Mouse (Mus musculus) testis, adult 2 months (tissue): ENCODE results near the gene Znhit6. TPM values are rescaled to one million over a fixed set of nuclear protein-coding genes. Genes with fewer than 3 reads are reported as not detected.

Experiments used
- H3K27ac ChIP-seq: fragments of 200-500 bp; 2 replicates; pipeline ENCODE4 v1.5.1; 2012; ENCODE audit warnings: low read depth, low read length; ENCODE audit not compliant: control insufficient read depth, insufficient read depth
- H3K27me3 ChIP-seq: fragments of 200-500 bp; 2 replicates; pipeline ENCODE4 v1.6.1; 2012; ENCODE audit warnings: mild to moderate bottlenecking, low read length, moderate library complexity; ENCODE audit not compliant: control insufficient read depth, insufficient read depth
- H3K36me3 ChIP-seq: fragments of 200-500 bp; 2 replicates; pipeline ENCODE4 v1.6.1; 2012; ENCODE audit warnings: mild to moderate bottlenecking, low read length; ENCODE audit not compliant: control insufficient read depth, insufficient read depth
- H3K4me1 ChIP-seq: fragments of 200-500 bp; 2 replicates; pipeline ENCODE4 v1.6.1; 2012; ENCODE audit warnings: low read length; ENCODE audit not compliant: control insufficient read depth, insufficient read depth
- H3K4me3 ChIP-seq: fragments of 200-500 bp; 2 replicates; pipeline ENCODE4 v1.5.1; 2012; ENCODE audit warnings: low read depth, mild to moderate bottlenecking, low read length, moderate library complexity, mixed read lengths; ENCODE audit not compliant: control insufficient read depth
- CTCF ChIP-seq: fragments of 200-500 bp; IDR thresholded peaks from 2 replicates; pipeline ENCODE4 v1.5.1; 2012; ENCODE audit warnings: low read depth, mild to moderate bottlenecking, inconsistent platforms, low read length, moderate library complexity; ENCODE audit not compliant: control insufficient read depth, insufficient read depth, insufficient replicate concordance
- POLR2A ChIP-seq: fragments of 200-500 bp; IDR thresholded peaks from 2 replicates; pipeline ENCODE4 v1.6.1; 2012; ENCODE audit warnings: low read depth, mild to moderate bottlenecking, inconsistent platforms, low read length, moderate library complexity; ENCODE audit not compliant: control insufficient read depth
- polyA plus RNA-seq: library from polyadenylated mRNA; depleted of rRNA; stranded (reverse); fragments of >200 nt; gene quantifications from 2 replicates; pipeline ENCODE4 v1.2.3, GENCODE M21; 2012

The Znhit6 gene
- polyA plus RNA-seq, 1 experiment, result 10.2 TPM

GRCm38 (mm10) chr3:145621209-145621608, 45.2 kb downstream of the Znhit6 start:
- Histone ChIP-seq H3K4me3 (no peak overlapping the region), H3K36me3 (no peaks in the 10 kb centered on the region), H3K4me1 (no peaks in the 10 kb centered on the region), H3K27ac (no peak overlapping the region), H3K27me3 (no peaks in the 10 kb centered on the region)
- TF ChIP-seq CTCF, result no peak
- no peak for TF ChIP-seq POLR2A

- Histone ChIP-seq H3K27ac (no peak overlapping the region), H3K36me3 (no peaks in the 10 kb centered on the region), H3K4me1 (no peaks in the 10 kb centered on the region), H3K4me3 (no peak overlapping the region), H3K27me3 (no peaks in the 10 kb centered on the region)
- no peak for TF ChIP-seq CTCF
- TF ChIP-seq POLR2A, result no peak
Measured at GRCm38 (mm10) chr3:145623047-145623446, 47.0 kb downstream of the Znhit6 start.

GRCm38 (mm10) chr3:145624786-145625185, 48.8 kb downstream of the Znhit6 start:
- TF ChIP-seq POLR2A, result no peak
- no peak for TF ChIP-seq CTCF
- Histone ChIP-seq H3K4me3 (no peak overlapping the region), H3K36me3 (no peaks in the 10 kb centered on the region), H3K27ac (no peak overlapping the region), H3K4me1 (no peaks in the 10 kb centered on the region), H3K27me3 (no peaks in the 10 kb centered on the region)

- no peak overlapping the region for H3K27ac ChIP-seq
- TF ChIP-seq POLR2A (no peak), CTCF (no peak)
- H3K4me1 ChIP-seq, result no peaks in the 10 kb centered on the region
- H3K36me3 ChIP-seq, result no peaks in the 10 kb centered on the region
- no peaks in the 10 kb centered on the region for H3K27me3 ChIP-seq
- no peak overlapping the region for H3K4me3 ChIP-seq
Measured at GRCm38 (mm10) chr3:145625546-145625945, 49.5 kb downstream of the Znhit6 start.

GRCm38 (mm10) chr3:145626063-145626462, 50.1 kb downstream of the Znhit6 start:
- Histone ChIP-seq H3K27me3 (no peaks in the 10 kb centered on the region), H3K27ac (no peak overlapping the region), H3K36me3 (no peaks in the 10 kb centered on the region), H3K4me3 (no peak overlapping the region), H3K4me1 (no peaks in the 10 kb centered on the region)
- no peak for TF ChIP-seq POLR2A
- no peak for TF ChIP-seq CTCF

- Histone ChIP-seq H3K4me3 (no peak overlapping the region), H3K27me3 (no peaks in the 10 kb centered on the region), H3K27ac (no peak overlapping the region), H3K4me1 (no peaks in the 10 kb centered on the region), H3K36me3 (no peaks in the 10 kb centered on the region)
- TF ChIP-seq CTCF (peak; percentile 52; the same call in 1 of the 2 replicates), POLR2A (no peak)
Measured at GRCm38 (mm10) chr3:145627830-145628229, 51.8 kb downstream of the Znhit6 start.

- no peaks in the 10 kb centered on the region for H3K4me1 ChIP-seq
Measured at GRCm38 (mm10) chr3:145628643-145629042, 52.6 kb downstream of the Znhit6 start.

GRCm38 (mm10) chr3:145632888-145633287, 56.9 kb downstream of the Znhit6 start:
- Histone ChIP-seq H3K27me3 (no peaks in the 10 kb centered on the region), H3K36me3 (no peaks in the 10 kb centered on the region), H3K4me3 (no peak overlapping the region), H3K27ac (no peak overlapping the region), H3K4me1 (no peaks in the 10 kb centered on the region)
- no peak for TF ChIP-seq CTCF
- TF ChIP-seq POLR2A, result no peak

More at GRCm38 (mm10) chr3:145628643-145629042, 52.6 kb downstream of the Znhit6 start:
- no peak for TF ChIP-seq POLR2A
- TF ChIP-seq CTCF, result no peak
- no peaks in the 10 kb centered on the region for H3K36me3 ChIP-seq
- H3K27ac ChIP-seq, result no peak overlapping the region
- H3K27me3 ChIP-seq, result no peaks in the 10 kb centered on the region
- no peak overlapping the region for H3K4me3 ChIP-seq
